Mouse (Mus musculus) brain, adult 10 weeks (tissue): ENCODE results near the gene Olfr917. TPM values are rescaled to one million over a fixed set of nuclear protein-coding genes. Genes with fewer than 3 reads are reported as not detected.

Source experiments
- polyA plus RNA-seq: library from polyadenylated mRNA; stranded (reverse); fragments of 350-450 nt; fragmentation: Illumina TruSeq; extraction: RNeasy Lipid Tissue Mini Kit (QIAGEN cat#74804); gene quantifications from one replicate; pipeline ENCODE4 v1.2.3, GENCODE M21; 2015; ENCODE audit warnings: low read depth, low replicate concordance

Olfr917 gene
- not detected for polyA plus RNA-seq

GRCm38 (mm10) chr9:38665742-38666141 is at the start of gene Olfr917:
Olfr917 (minus strand) TSS chr9:38665842.

GRCm38 (mm10) chr9:38674501-38674900 is 8.9 kb upstream of the Olfr917 start, which contains the start of gene Olfr918:
Olfr918 (minus strand) TSS chr9:38674601.

DNA sequence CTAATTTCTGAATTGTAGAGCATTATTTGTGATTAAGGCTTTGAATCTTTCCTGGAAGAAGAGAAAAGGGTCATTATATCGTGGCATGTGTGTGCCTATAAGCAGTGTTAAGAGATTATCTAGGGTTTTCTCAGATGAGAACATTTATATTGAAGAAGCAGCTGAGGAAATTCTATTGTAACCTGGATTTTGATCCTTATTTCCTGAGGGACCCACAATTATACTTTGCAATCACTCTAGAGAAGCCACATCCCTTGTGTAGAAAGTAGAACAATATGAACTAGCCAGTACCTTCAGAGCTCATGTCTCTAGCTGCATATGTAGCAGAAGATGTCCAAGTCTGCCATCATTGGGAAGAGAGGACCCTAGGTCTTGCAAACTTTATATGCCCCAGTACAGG is 5.9 kb downstream of the Olfr917 start, which contains the start of gene Olfr916:
TSS of gene Olfr916 (minus strand) at position 101 of the 400 bp plus-strand sequence.

Other genes with a start within 250 kb of the Olfr917 start
- gene Olfr901, start 236.4 kb downstream of the Olfr917 start, polyA plus RNA-seq = not detected
- gene Olfr902, start 218.2 kb downstream of the Olfr917 start, polyA plus RNA-seq = not detected
- gene Olfr904, start 202.7 kb downstream of the Olfr917 start, polyA plus RNA-seq = not detected
- gene Olfr905, start 194.7 kb downstream of the Olfr917 start, polyA plus RNA-seq = not detected
- not detected for gene Olfr906, start 178.8 kb downstream of the Olfr917 start, polyA plus RNA-seq
- not detected for gene Olfr907, start 170.0 kb downstream of the Olfr917 start, polyA plus RNA-seq
- not detected for gene Olfr911-ps1, start 144.3 kb downstream of the Olfr917 start, polyA plus RNA-seq
- gene Olfr910, start 128.0 kb downstream of the Olfr917 start, polyA plus RNA-seq = not detected
- not detected for gene Olfr912, start 85.7 kb downstream of the Olfr917 start, polyA plus RNA-seq
- gene Olfr913, start 73.1 kb downstream of the Olfr917 start, polyA plus RNA-seq = not detected
- not detected for gene Olfr914, start 60.7 kb downstream of the Olfr917 start, polyA plus RNA-seq
- gene Olfr916, start 6.0 kb downstream of the Olfr917 start, polyA plus RNA-seq = not detected
- gene Olfr918, start 8.8 kb upstream of the Olfr917 start, polyA plus RNA-seq = not detected
- not detected for gene Olfr919, start 37.8 kb upstream of the Olfr917 start, polyA plus RNA-seq
- 12.1 TPM for gene Vwa5a, start 52.4 kb upstream of the Olfr917 start, polyA plus RNA-seq
- gene Olfr920, start 86.5 kb upstream of the Olfr917 start, polyA plus RNA-seq = 0.09 TPM
- gene Olfr921, start 107.2 kb upstream of the Olfr917 start, polyA plus RNA-seq = not detected
- gene Olfr922, start 148.8 kb upstream of the Olfr917 start, polyA plus RNA-seq = not detected
- not detected for gene Olfr923, start 160.7 kb upstream of the Olfr917 start, polyA plus RNA-seq
- gene Olfr924, start 178.6 kb upstream of the Olfr917 start, polyA plus RNA-seq = not detected
- gene Olfr26, start 189.2 kb upstream of the Olfr917 start, polyA plus RNA-seq = not detected
- not detected for gene Olfr926, start 211.3 kb upstream of the Olfr917 start, polyA plus RNA-seq